Mouse (Mus musculus) heart, postnatal 0 days (tissue): ENCODE data around the gene Spindoc.

Experiments used
- CTCF ChIP-seq: IDR thresholded peaks from 2 replicates; pipeline ENCODE4 v1.5.1; 2016; ENCODE audit warnings: antibody characterized with exemption, control low read depth, low read depth
- EP300 ChIP-seq: IDR thresholded peaks from 2 replicates; pipeline ENCODE4 v1.6.1; 2016; ENCODE audit warnings: antibody characterized with exemption, low read depth

DNA sequence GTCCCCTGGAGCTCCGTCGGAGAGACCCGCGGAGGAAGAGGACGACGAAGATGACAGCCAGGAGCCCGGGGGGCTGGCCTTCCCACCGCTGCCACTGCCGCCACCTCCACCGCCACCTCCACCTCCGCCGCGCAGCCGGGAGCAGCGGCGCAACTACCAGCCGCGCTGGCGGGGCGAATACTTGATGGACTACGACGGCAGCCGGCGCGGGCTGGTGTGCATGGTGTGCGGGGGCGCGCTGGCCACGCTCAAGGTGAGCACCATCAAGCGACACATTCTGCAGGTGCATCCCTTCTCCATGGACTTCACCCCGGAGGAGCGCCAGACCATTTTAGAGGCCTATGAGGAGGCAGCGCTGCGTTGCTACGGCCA, 39.8 kb upstream of the Spindoc start:
- no peak for TF ChIP-seq CTCF
- no peak for TF ChIP-seq EP300
